Mouse (Mus musculus) hindbrain, embryonic 14.5 days (tissue): ENCODE measurements around the gene Fam155a. TPM values are rescaled to one million over a fixed set of nuclear protein-coding genes. Genes with fewer than 3 reads are reported as not detected.
A peak's percentile ranks its signal among the peaks of the same experiment; 100 is the strongest.

Experiments
- ATAC-seq: fragments of 200-750 bp; cut with Nextera tagmentation; 2 replicates; pipeline ENCODE4 v1.8.0; 2017; ENCODE audit warnings: moderate number of reproducible peaks, mild to moderate bottlenecking, moderate TSS enrichment, moderate library complexity; ENCODE audit not compliant: low FRiP score
- DNase-seq: peaks from one replicate; pipeline ENCODE4 v3.0.0-alpha.2; 2015; ENCODE audit warnings: low spot score
- H3K27ac ChIP-seq: fragments of 300-500 bp; sonication (generic); 2 replicates; pipeline ENCODE4 v1.5.1; 2014; ENCODE audit warnings: mild to moderate bottlenecking, moderate library complexity
- H3K27me3 ChIP-seq: fragments of 300-500 bp; sonication (generic); 2 replicates; pipeline ENCODE4 v1.6.1; 2014; ENCODE audit warnings: mild to moderate bottlenecking, low read length, mixed read lengths; ENCODE audit not compliant: control insufficient read depth, insufficient read depth
- H3K36me3 ChIP-seq: fragments of 300-500 bp; sonication (generic); replicated peaks from 2 replicates; pipeline ENCODE4 v1.6.1; 2014; ENCODE audit not compliant: control insufficient read depth, insufficient read depth
- H3K4me1 ChIP-seq: fragments of 300-500 bp; sonication (generic); replicated peaks from 2 replicates; pipeline ENCODE4 v1.6.1; 2014; ENCODE audit warnings: antibody characterized with exemption, low read length, mixed read lengths; ENCODE audit not compliant: control insufficient read depth, insufficient read depth
- H3K4me2 ChIP-seq: fragments of 300-500 bp; sonication (generic); replicated peaks from 2 replicates; pipeline ENCODE4 v1.6.1; 2014; ENCODE audit warnings: mild to moderate bottlenecking, moderate library complexity
- H3K4me3 ChIP-seq: fragments of 300-500 bp; sonication (generic); replicated peaks from 2 replicates; pipeline ENCODE4 v1.5.1; 2014; ENCODE audit warnings: mild to moderate bottlenecking, low read length
- H3K9ac ChIP-seq: fragments of 300-500 bp; sonication (generic); 2 replicates; pipeline ENCODE4 v1.6.1; 2014
- H3K9me3 ChIP-seq: fragments of 300-500 bp; sonication (generic); 2 replicates; pipeline ENCODE4 v1.6.1; 2016; ENCODE audit warnings: low read length; ENCODE audit not compliant: control insufficient read depth
- WGBS: fragments of 180-500 bp; shearing (Covaris S2); extraction: QIAGEN DNeasy Blood & Tissue Kit; methylation state at CpG from one replicate; pipeline ENCODE4 v1.1.7; 2014; 5-methylcytosine and 5-hydroxymethylcytosine counted together
- polyA plus RNA-seq: library from polyadenylated mRNA; unstranded; fragments of >200 nt; fragmentation: Nextera tagmentation; extraction: Ambion mirVana; gene quantifications from 2 replicates; pipeline ENCODE4 v1.2.1, GENCODE M21; 2014

Fam155a gene
- polyA plus RNA-seq, 1 experiment from 2014 or later, result 28.7 TPM

DNA sequence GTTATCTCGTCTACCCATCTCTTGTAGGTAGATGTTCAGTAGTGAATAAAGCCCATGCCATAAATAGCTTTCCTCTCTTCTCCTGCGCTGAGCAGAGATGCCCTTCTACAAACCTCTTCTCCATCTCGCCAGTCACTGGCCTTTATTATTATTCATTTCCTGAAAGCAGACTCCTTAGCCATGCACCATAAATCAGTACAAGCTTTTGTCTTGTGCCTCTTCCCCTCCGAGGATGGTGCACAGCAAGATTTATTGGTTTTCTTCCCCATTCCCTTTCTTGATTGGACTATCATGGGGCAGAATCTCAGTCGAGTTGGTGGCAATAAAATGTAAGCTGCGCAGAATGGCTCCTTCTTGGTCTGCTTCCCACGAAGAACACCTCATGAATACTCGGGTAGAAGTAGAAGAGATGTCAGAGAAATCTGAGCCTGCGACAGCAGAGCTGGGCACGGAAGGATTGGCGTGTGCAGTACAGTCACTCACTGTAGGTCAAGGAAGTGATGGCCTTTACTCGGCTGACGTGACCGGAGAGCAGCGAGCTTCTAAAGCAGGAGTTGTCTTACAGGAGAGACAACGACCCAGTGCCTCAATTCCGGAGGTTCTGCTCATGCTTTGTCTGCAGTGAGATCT, 590.2 kb downstream of the Fam155a start:
- Histone ChIP-seq H3K9me3 (no peaks in the 10 kb centered on the region), H3K4me2 (no peak overlapping the region), H3K9ac (no peak overlapping the region), H3K27ac (no peak overlapping the region), H3K36me3 (no peaks in the 10 kb centered on the region), H3K4me1 (no peaks in the 10 kb centered on the region), H3K4me3 (no peak overlapping the region), H3K27me3 (peaks cover 6% of the 10 kb centered on the region; the same call in 1 of the 2 replicates)
- 85% methylated on average over 17 of the region's 17 CpGs for WGBS
- no peak for DNase-seq
- no peak for ATAC-seq

DNA sequence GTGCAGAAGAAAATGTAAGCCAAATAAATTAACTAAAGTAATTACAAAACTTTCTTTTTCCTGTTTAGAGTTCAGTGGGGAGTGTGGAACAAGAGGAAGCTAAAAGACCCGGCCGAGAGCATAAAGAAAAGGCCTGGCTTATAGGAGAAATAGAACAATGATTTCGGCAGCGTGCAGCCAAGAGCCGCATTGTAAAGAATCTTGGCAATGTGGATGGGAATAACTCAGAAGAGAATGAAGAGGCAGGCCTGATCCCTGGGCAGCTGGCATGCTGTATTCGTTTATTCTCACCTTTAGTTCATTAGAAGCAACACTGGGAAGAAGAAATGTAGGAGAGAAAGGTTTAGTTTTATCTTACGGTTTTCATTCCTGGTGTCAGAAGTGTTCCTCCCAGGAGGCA, 594.0 kb downstream of the Fam155a start:
- Histone ChIP-seq H3K4me2 (no peak overlapping the region), H3K4me1 (0 out of 2 replicates have a peak, but pooled peaks cover 3% of the 10 kb centered on the region), H3K36me3 (no peaks in the 10 kb centered on the region), H3K9ac (no peak overlapping the region), H3K9me3 (no peaks in the 10 kb centered on the region), H3K27me3 (peaks cover 6% of the 10 kb centered on the region; the same call in 1 of the 2 replicates), H3K4me3 (no peak overlapping the region), H3K27ac (no peak overlapping the region)
- DNase-seq (no peak), ATAC-seq (no peak)
- WGBS, result 42% methylated on average over 7 of the region's 7 CpGs

DNA sequence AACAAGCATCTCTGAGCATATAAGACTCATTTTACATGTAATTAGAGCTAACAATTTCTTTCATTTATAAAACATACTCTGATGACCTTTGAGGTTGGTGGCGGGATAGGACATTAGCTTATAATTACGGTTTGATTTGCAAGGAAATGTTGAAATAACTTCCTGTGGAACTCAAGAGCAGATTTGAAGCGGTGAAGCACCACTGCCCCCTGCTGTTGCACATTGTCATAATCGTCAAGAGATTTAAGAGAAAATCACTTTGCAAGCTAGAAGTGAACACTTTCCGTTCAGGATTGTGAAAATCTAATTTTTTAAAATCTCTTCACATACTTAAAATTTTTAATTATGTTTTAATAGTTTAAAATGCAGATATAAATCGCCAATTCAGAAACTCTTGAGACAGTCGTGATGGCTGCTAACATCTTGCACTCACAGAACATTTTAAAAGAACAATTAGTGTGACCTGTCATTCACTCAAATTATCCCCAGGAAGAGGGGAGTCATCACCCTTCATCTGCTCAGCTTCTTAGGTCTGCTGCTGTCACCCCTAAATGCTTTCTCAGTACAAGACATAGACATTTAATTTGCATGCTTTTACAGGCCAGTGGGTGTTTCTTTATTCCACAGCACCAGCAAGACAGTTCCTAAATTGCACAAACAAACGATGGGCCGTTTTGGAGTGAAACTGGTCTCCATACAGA, 595.9 kb downstream of the Fam155a start:
- ATAC-seq (no peak), DNase-seq (peak; percentile 92)
- H3K9me3 ChIP-seq, result no peaks in the 10 kb centered on the region
- H3K4me1 ChIP-seq, result 0 out of 2 replicates have a peak, but pooled peaks cover 3% of the 10 kb centered on the region
- H3K9ac ChIP-seq, result no peak overlapping the region
- H3K27me3 ChIP-seq, result peaks cover 6% of the 10 kb centered on the region; the same call in 1 of the 2 replicates
- H3K27ac ChIP-seq, result no peak overlapping the region
- no peaks in the 10 kb centered on the region for H3K36me3 ChIP-seq
- H3K4me2 ChIP-seq, result no peak overlapping the region
- 23% methylated on average over 9 of the region's 9 CpGs for WGBS
- no peak overlapping the region for H3K4me3 ChIP-seq

DNA sequence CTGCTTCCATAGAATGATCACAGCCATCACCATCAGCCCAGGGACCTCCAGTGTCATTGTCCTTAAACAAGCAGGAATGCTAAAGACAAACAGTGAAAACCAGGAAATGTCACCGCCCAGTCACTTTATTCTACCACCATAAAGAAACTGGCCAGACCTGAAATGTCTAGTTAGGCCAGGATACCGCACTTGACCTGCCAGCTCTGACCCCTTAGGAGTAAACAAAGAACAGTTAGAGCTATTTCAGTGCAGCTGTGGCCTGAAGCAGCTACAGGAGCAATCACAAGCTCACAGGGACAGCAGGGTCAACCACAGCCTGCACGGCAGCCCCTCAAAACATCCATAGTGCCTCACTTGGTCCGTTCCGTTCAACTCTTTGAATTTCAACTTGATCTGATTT, 599.1 kb downstream of the Fam155a start:
- Histone ChIP-seq H3K4me3 (no peak overlapping the region), H3K36me3 (no peaks in the 10 kb centered on the region), H3K27me3 (no peaks in the 10 kb centered on the region), H3K4me2 (no peak overlapping the region), H3K9me3 (no peaks in the 10 kb centered on the region), H3K4me1 (0 out of 2 replicates have a peak, but pooled peaks cover 3% of the 10 kb centered on the region), H3K27ac (no peak overlapping the region), H3K9ac (no peak overlapping the region)
- WGBS, result 83% methylated on average over 5 of the region's 5 CpGs
- DNase-seq (no peak), ATAC-seq (no peak)

DNA sequence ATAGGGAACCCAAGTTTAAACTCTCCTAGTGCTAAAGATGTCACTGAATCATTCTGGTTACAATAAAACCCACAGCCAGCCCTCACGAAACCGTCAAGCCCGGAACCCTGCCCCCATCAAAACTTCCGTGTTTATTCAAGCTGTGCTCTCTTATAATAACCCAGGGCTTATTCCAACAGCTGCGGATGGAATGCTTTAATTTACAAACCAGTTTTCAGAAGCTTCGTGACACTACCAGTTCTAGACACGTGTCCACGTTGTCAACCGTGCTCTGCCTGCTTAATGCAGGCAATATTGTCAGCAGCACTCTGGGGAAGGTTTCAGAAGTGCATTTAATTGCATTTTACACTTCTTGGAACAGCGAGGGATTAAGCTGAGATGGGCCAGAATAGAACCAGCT, 603.0 kb downstream of the Fam155a start:
- DNase-seq, result no peak
- Histone ChIP-seq H3K9ac (no peak overlapping the region), H3K27ac (no peak overlapping the region), H3K27me3 (no peaks in the 10 kb centered on the region), H3K9me3 (no peaks in the 10 kb centered on the region), H3K4me2 (no peak overlapping the region), H3K36me3 (no peaks in the 10 kb centered on the region), H3K4me3 (no peak overlapping the region), H3K4me1 (no peaks in the 10 kb centered on the region)
- no peak for ATAC-seq
- 49% methylated on average over 10 of the region's 10 CpGs for WGBS

DNA sequence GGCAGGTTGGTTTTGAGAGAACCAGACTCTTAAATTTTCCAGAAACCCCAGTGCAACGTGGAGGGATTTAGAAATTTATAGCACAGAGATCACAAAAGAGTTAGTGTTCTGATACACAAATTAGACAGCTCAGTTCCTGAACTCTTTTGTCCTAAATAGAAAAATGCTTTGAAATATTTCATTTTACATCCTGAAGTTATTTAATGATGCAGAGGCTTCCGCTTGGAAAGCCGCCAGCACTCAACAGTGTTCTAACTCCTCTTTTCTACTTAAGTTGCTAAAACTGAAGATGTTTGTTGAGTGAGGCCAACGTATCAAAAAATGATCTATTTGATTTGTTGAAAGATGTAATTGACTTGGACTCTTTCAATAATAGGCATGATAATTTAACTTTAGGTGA, 609.4 kb downstream of the Fam155a start:
- Histone ChIP-seq H3K4me2 (no peak overlapping the region), H3K27me3 (no peaks in the 10 kb centered on the region), H3K9ac (no peak overlapping the region), H3K9me3 (no peaks in the 10 kb centered on the region), H3K4me1 (peaks cover 32% of the 10 kb centered on the region), H3K27ac (no peak overlapping the region), H3K4me3 (no peak overlapping the region), H3K36me3 (no peaks in the 10 kb centered on the region)
- 94% methylated on average over 4 of the region's 4 CpGs for WGBS
- ATAC-seq, result no peak
- no peak for DNase-seq

DNA sequence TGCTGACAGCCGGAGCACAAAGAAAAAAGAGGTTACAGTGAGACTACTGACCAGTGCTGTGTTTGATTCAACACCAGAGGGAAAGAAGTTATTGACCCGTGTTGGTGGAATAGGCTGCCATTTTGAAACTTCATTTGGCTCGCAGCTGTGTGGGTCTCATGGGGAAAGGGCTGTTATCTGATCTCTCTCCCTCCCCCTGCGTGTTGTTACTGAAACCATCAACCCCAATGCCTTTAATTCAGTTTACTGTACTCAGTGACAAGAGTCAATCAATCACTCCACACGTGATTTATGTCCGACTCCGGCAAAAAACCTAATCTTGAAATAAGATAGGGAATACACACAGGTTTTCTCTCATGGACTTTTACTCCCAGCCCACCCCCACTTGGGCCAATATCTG, 611.6 kb downstream of the Fam155a start:
- Histone ChIP-seq H3K4me1 (peaks cover 32% of the 10 kb centered on the region), H3K27me3 (no peaks in the 10 kb centered on the region), H3K9me3 (no peaks in the 10 kb centered on the region), H3K4me3 (no peak overlapping the region), H3K4me2 (no peak overlapping the region), H3K9ac (no peak overlapping the region), H3K36me3 (no peaks in the 10 kb centered on the region), H3K27ac (peak overlapping the region; percentile 69)
- WGBS, result 61% methylated on average over 7 of the region's 7 CpGs
- ATAC-seq, result peak; percentile 18; the same call in 1 of the 2 replicates
- DNase-seq, result no peak

DNA sequence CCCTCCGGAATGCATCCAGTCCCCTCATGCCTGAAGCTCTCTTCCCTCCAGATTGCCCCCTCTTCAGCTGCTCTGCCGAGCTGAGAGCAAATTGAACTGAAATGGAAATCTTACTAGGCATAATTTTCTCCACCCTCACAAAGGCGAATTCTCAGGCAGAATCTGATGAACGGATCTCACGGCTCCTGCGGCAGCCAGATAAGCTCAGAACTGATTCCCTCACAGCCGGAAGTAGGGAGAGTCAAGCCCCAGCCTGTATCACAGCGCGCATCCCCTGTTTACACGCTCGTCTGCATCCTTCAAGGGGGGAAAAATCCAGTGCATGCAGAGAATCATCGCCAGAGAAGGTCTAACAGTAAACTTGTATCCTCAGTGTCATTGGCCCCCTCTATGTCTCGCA, 612.3 kb downstream of the Fam155a start:
- WGBS, result 40% methylated on average over 13 of the region's 13 CpGs
- Histone ChIP-seq H3K4me3 (no peak overlapping the region), H3K4me2 (peak overlapping the region; percentile 20; the same call in 1 of the 2 replicates), H3K36me3 (no peaks in the 10 kb centered on the region), H3K9me3 (no peaks in the 10 kb centered on the region), H3K4me1 (peaks cover 32% of the 10 kb centered on the region), H3K9ac (0 out of 2 replicates have a peak overlapping the region, but pooled peaks have one; percentile 22), H3K27me3 (no peaks in the 10 kb centered on the region), H3K27ac (peak overlapping the region; percentile 69)
- ATAC-seq (0 out of 2 replicates have a peak, but pooled peaks have one; percentile 52), DNase-seq (peak; percentile 50)

DNA sequence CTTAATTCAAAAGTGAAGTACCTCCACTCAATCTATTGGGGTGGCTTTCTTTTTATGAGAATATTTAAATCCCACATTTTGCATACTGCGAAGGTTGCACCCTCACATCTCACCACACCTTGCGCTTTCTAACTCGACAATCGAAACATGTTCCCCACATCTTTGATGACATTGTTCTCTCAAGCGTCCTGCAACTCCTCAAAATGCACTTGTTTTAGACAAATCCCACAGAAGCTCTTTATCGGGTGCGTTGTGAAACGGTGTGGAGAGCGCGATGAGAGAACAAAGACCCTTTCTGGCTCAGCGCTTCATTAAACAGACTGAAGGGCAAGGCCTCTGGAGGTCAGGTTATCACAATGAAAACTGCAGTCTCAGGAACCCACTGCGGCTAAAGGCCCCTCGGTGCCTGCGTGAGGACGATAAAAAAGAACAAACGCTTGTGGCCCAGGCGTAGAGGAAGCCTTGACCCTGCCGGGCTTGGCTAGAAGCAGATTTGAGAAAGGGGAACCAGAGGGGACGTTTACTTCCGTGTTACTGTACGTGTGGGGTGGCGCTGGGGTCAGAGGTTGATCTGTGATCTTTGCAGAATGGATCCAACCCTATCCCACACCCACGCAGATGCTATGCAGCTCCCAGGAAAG, 613.7 kb downstream of the Fam155a start:
- WGBS, result 5% methylated on average over 23 of the region's 23 CpGs
- Histone ChIP-seq H3K4me3 (no peak overlapping the region), H3K4me2 (0 out of 2 replicates have a peak overlapping the region, but pooled peaks have one; percentile 15), H3K27ac (0 out of 2 replicates have a peak overlapping the region, but pooled peaks have one; percentile 4), H3K27me3 (no peaks in the 10 kb centered on the region), H3K4me1 (peaks cover 32% of the 10 kb centered on the region), H3K9ac (peak overlapping the region; percentile 50), H3K36me3 (no peaks in the 10 kb centered on the region), H3K9me3 (no peaks in the 10 kb centered on the region)
- ATAC-seq, result peak; percentile 32; the same call in 1 of the 2 replicates
- no peak for DNase-seq
